Mouse (Mus musculus) thymus, adult 2 months (tissue): ENCODE measurements at regions not wholly inside any gene's neighbourhood (a gene's known extent, or its start where the extent isn't known, plus 50 kb on each side); places are given as distances from the start of the nearest gene placed in this dataset.

ENCODE experiments used
- DNase-seq: peaks from one replicate; pipeline ENCODE4 v3.0.0; 2021
- H3K27ac ChIP-seq: fragments of 200-500 bp; 2 replicates; pipeline ENCODE4 v1.5.1; 2012; ENCODE audit warnings: low read length, control low read depth; ENCODE audit not compliant: control insufficient read depth, insufficient read depth
- H3K27me3 ChIP-seq: fragments of 200-500 bp; 2 replicates; pipeline ENCODE4 v1.6.1; 2012; ENCODE audit warnings: mild to moderate bottlenecking, low read length, moderate library complexity, mixed read lengths; ENCODE audit not compliant: control insufficient read depth, insufficient read depth
- H3K36me3 ChIP-seq: fragments of 200-500 bp; 2 replicates; pipeline ENCODE4 v1.6.1; 2012; ENCODE audit warnings: mild to moderate bottlenecking, low read length, moderate library complexity; ENCODE audit not compliant: control insufficient read depth, insufficient read depth
- H3K4me1 ChIP-seq: fragments of 200-500 bp; replicated peaks from 2 replicates; pipeline ENCODE4 v1.6.1; 2012; ENCODE audit warnings: low read length; ENCODE audit not compliant: control insufficient read depth, insufficient read depth
- H3K4me3 ChIP-seq: fragments of 200-500 bp; 2 replicates; pipeline ENCODE4 v1.5.1; 2012; ENCODE audit warnings: mild to moderate bottlenecking, low read length, control low read depth, moderate library complexity; ENCODE audit not compliant: control insufficient read depth, insufficient read depth
- CTCF ChIP-seq: fragments of 200-500 bp; IDR thresholded peaks from 2 replicates; pipeline ENCODE4 v1.5.1; 2012; ENCODE audit warnings: mild to moderate bottlenecking, control low read depth, low read length, moderate library complexity, borderline replicate concordance; ENCODE audit not compliant: control insufficient read depth, poor library complexity, insufficient read depth; ENCODE audit errors: extremely low read depth
- POLR2A ChIP-seq: fragments of 200-500 bp; IDR thresholded peaks from 2 replicates; pipeline ENCODE4 v1.6.1; 2012; ENCODE audit warnings: mild to moderate bottlenecking, low read length, control low read depth, moderate library complexity; ENCODE audit not compliant: control insufficient read depth, poor library complexity, insufficient read depth; ENCODE audit errors: extremely low read depth
- WGBS: fragments of 180-500 bp; shearing (Covaris S2); methylation state at CpG from one replicate; pipeline ENCODE4 v1.1.7; 2018; 5-methylcytosine and 5-hydroxymethylcytosine counted together

DNA sequence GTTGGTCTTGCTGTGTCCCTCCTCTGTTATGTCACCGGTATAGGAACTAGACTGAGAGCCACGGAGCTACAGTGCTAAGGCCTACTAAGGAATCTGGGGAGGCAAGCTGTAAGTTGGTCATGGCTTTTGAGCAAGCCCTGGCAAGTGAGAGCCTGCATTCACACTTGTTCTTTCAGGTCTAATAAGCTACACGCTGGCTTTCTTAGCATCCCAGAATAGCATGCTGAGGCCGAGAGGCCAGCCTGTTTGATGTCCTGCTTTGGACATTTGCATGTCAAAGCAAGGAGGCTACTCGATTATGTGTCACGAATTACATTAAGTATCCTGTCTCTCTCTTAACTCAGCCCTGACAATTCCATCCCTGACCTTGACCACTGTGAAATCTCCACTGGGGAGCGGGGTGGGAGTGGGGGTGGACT lies 481.5 kb downstream of the Tns1 start:
- TF ChIP-seq POLR2A (no peak), CTCF (no peak)
- 68% methylated on average over 7 of the region's 7 CpGs for WGBS
- Histone ChIP-seq H3K36me3 (no peaks in the 10 kb centered on the region), H3K27me3 (no peaks in the 10 kb centered on the region), H3K4me3 (no peak overlapping the region), H3K4me1 (no peaks in the 10 kb centered on the region), H3K27ac (no peak overlapping the region)
- DNase-seq = no peak

DNA sequence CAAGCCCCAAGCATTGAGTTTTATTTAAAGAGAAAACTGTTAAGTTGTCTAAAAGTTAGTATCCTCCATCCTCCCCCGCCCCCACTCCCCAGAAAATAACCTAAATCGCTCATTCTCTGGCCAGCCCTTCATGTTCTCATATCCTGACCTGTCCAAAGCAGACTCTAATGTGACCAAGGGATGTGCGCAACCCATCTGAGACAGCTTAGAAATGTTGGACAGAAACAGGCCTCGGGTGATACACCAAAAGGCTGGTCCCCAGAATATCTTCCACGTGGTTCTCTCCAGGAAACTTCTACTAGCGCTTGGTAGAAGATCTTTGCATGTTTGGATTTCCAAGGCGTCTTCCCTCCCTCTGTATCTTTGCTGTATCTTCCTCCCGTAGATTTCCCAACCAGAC lies 482.8 kb downstream of the Tns1 start:
- TF ChIP-seq CTCF (no peak), POLR2A (no peak)
- 91% methylated on average over 8 of the region's 8 CpGs for WGBS
- no peaks in the 10 kb centered on the region for H3K4me1 ChIP-seq
- H3K27me3 ChIP-seq = no peaks in the 10 kb centered on the region
- DNase-seq = no peak
- H3K27ac ChIP-seq = no peak overlapping the region
- H3K36me3 ChIP-seq = no peaks in the 10 kb centered on the region
- H3K4me3 ChIP-seq = no peak overlapping the region

DNA sequence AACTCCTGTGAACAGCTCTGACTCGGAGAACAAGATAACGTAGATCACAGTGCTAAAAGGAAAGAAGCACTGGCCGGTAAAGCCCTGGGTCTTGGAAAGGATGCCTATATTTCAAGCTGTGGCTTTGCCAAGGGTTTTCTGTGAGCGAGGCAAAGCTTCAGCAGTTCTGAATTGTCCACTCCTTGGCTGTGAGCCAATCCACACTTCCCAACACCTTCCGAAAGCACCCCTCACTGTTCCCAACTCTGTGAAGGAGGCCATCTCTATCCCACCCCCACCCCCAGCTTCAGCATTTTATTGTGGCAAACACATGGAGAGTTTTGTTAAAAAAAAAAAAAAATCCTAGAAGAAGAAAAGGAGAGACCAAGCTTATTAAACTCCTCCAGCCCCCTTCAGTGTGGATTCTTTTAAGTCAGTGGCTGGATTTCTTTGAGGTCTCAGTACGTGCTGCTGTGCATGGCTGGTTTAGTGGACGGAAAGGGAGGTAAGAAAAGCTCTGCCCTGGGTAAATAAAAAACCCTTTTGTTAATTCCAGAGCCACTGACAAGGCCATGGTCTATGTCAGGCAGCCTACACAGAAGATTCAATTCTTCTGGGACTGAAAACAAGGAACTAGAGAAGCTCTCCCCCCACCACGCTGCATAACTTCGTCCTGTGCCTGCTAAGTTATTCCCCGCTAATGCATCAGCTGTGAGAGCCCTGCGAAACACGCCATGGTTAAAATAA lies 483.4 kb downstream of the Tns1 start:
- Histone ChIP-seq H3K27ac (no peak overlapping the region), H3K4me1 (no peaks in the 10 kb centered on the region), H3K27me3 (no peaks in the 10 kb centered on the region), H3K36me3 (no peaks in the 10 kb centered on the region), H3K4me3 (no peak overlapping the region)
- 84% methylated on average over 12 of the region's 12 CpGs for WGBS
- TF ChIP-seq POLR2A = no peak
- TF ChIP-seq CTCF = no peak
- DNase-seq = no peak

GRCm38 (mm10) chr1:73635709-73636108 lies 488.5 kb downstream of the Tns1 start:
- no peaks in the 10 kb centered on the region for H3K4me1 ChIP-seq
- WGBS = 65% methylated on average over 2 of the region's 2 CpGs
- TF ChIP-seq CTCF (no peak), POLR2A (no peak)
- H3K36me3 ChIP-seq = no peaks in the 10 kb centered on the region
- no peak for DNase-seq
- H3K27me3 ChIP-seq = no peaks in the 10 kb centered on the region
- H3K4me3 ChIP-seq = no peak overlapping the region
- H3K27ac ChIP-seq = no peak overlapping the region

DNA sequence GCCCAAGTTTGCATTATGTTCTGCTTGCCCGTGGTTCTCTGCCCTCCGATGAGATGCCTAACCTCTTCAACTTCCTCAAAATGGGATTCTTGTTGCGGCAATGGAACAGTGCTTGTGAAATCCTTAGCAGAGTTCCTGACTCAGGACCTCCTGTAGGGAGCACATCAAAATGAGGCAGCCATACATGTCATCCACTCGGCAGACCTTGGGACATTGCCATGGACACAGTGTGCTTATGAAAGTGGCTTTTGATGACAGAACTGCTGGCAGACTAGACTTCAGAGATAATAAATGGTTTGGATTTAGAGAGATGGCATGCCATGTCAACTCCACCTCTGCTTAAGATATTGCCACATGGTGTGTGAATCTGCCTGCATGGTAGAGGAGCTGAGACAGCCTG lies 489.4 kb downstream of the Tns1 start:
- Histone ChIP-seq H3K36me3 (no peaks in the 10 kb centered on the region), H3K27ac (no peak overlapping the region), H3K4me3 (no peak overlapping the region), H3K27me3 (no peaks in the 10 kb centered on the region), H3K4me1 (no peaks in the 10 kb centered on the region)
- TF ChIP-seq CTCF (no peak), POLR2A (no peak)
- DNase-seq = no peak
- 86% methylated on average over 4 of the region's 4 CpGs for WGBS

GRCm38 (mm10) chr1:73633071-73633470 lies 491.2 kb downstream of the Tns1 start:
- no peaks in the 10 kb centered on the region for H3K27me3 ChIP-seq
- no peaks in the 10 kb centered on the region for H3K36me3 ChIP-seq
- WGBS = 97% methylated on average over 1 of the region's 1 CpGs
- no peak overlapping the region for H3K4me3 ChIP-seq
- TF ChIP-seq CTCF (no peak), POLR2A (no peak)
- DNase-seq = no peak
- H3K27ac ChIP-seq = no peak overlapping the region
- H3K4me1 ChIP-seq = no peaks in the 10 kb centered on the region

GRCm38 (mm10) chr1:73630363-73630762 lies 493.9 kb downstream of the Tns1 start:
- no peak for TF ChIP-seq CTCF
- TF ChIP-seq POLR2A = no peak
- Histone ChIP-seq H3K4me1 (no peaks in the 10 kb centered on the region), H3K4me3 (no peak overlapping the region), H3K36me3 (no peaks in the 10 kb centered on the region), H3K27me3 (no peaks in the 10 kb centered on the region), H3K27ac (no peak overlapping the region)
- 19% methylated on average over 1 of the region's 1 CpGs for WGBS
- no peak for DNase-seq
